Mouse (Mus musculus) E14TG2a.4 (cell line): ENCODE data around the gene Por.

ENCODE experiments used
- CTCF ChIP-seq: conservative IDR thresholded peaks from 2 replicates; pipeline ENCODE4 v1.5.1; 2014; ENCODE audit warnings: low read length
- NANOG ChIP-seq: IDR thresholded peaks from 2 replicates; pipeline ENCODE4 v1.6.1; 2014; ENCODE audit warnings: borderline replicate concordance, low read length, mixed read lengths
- POU5F1 ChIP-seq: IDR thresholded peaks from 2 replicates; pipeline ENCODE4 v1.6.1; 2014; ENCODE audit warnings: low read length, borderline replicate concordance

GRCm38 (mm10) chr5:135761881-135762280 lies 92.0 kb downstream of the Por start:
- TF ChIP-seq CTCF = no peak
- no peak for TF ChIP-seq NANOG
- no peak for TF ChIP-seq POU5F1
